Mouse (Mus musculus): ENCODE measurements around the gene Nphp4.
A peak's percentile ranks its signal among the peaks of the same experiment; 100 is the strongest.
"Not testable (repeated sequence)": the region's sequence is repeated elsewhere in the genome, so short reads cannot be mapped to it uniquely, and the experiment has no call there.

The Nphp4 gene

DNA sequence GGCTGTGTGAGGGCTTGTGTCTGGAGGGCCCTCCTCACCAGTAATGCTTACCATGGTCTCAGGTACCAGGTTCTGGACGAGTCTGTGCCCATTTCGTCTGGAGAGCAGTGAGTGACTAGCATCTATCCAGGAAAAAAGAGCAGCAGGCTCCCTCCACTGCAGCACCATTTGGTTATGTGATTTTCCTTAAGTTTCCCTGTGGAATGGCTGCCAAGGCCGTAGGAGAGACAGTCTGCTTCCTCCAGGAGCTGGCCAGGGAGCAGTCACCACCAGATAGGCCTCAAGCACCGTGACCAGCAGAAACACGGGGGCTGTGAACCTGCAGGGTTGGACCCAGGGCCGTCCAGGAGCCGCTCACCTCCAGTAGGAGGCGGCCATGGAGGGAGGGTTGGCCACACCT lies 3.9 kb downstream of the Nphp4 start:
- no peak for DNase-seq

DNA sequence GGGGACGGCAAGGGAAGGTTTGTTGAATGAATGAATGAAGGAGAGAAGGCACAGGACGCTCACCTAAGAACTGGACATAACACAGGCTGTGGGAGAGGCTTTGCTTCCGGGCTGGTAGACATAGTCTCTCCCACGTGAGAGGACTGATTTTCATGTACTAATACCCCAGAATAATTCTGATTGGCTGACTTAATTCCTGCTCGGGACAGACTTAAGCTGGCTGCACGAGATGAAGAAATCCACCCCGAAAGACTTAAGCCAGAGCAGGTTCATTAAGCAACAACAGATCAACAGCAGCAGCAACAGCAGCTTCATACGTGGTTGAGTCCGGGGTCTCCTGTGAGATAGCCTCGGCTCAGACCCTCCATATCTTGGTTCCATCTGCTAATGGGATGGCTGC lies 11.5 kb downstream of the Nphp4 start:
- no peak for DNase-seq

DNA sequence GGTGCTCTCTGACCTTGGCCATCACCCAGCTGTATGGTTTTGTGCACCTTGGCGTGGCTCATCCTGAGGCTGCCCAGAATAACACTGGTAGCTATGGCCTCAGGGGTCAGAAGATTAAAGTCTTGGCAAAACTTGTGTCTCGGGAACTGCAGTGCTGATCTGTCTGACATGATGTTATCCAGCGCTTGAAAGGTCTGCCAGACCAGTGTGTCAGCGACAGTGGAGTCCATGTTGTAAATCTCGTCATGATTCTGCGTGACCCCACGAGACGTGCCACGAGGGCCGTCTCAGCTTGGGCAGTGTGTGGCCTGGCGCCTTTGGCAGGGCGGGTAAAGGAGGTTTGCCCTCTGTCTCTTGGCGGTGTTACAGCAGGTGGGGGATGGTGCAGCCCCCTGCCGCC lies 13.8 kb downstream of the Nphp4 start:
- no peak for DNase-seq

DNA sequence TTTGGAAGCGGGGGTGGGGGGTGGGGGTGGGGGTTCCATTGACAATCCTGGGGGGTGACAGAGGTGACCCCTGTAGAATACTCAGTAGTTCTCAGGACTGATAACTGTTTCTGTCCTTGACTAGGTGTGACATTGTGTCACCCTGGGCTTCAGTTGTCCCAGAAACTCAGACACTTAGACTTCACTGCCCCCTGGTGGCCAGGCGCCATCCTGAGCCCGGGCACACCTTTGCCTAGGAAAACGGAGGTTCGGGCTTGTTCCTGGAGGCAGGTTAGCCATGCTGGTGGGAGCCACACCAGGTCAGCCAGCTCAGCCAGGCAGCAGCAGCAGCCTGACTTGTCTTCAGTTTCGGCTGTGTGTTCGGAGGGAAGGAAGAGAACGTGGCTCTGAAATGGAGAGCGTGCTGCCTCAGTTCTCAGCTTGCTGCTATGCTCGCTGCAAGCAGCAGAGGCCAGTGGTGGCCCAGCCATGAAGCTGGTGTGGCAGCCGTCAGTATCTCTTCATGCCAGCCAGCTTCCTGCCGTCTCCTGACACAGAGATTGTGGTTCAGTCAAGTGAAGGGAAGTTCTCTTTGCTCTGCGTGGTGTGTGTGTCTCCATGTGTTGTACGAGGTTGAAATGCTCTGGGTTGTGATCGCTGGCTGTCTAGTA lies 14.9 kb downstream of the Nphp4 start:
- DNase-seq, result peak; percentile 61 to 65

DNA sequence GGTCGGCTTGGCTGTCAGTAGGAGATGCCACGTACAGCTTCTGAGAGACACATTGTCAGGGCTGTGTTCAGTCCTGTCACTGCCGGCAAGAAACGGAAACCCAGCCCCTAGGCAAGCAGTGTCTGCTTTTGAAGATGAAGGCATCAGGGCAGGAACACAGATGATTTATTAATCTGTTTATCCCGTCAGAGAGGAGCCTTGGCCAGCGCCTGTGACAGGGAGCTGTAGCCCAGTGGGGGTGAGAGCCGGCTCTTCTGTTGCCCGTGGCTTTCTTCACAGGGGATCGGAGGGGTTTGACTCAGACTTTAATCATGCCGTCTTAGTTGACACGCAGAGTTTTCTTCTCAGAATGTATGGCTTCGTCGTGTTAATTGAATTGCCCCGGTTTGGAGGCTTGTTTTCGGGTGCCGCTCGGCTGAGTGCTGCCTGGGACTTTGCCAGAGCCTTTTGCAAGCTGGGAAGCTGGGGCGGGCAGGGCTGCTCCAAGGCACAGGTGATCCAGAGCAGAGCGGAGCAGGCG lies 17.9 kb downstream of the Nphp4 start:
- DNase-seq, result no peak

DNA sequence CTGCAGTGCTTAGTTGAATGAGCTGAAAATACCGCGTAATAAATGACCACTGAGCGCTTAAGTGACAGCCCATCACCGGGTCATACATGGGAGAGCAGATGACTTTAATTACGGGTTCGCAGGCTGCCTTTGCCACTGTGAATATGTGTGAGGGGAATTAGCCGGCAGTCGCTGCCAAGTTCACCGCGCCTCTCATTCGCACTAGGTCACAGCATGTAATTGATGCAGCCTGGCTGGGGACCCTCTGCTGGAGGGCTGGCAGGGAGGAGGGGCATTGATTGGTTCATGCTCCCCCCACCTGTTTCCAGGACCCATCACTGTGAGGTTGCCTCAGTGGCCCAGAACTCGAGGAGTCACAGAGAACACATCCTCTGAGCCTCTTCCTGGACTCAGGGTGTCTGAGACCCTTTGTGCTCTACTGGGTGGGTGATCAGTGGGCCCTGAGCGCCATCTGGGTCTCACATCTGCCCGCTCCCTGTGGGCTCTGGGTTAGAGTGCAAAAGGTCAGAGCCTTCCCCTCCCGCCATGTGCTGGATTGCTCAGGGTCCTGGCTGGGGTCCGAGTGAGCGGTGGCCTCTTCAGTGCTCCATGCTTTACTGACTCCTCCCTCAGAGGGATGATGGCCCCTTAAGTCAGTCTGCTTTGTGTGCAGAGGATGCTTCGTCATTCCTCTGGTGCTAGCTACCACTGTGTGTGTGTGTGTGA lies 35.9 kb downstream of the Nphp4 start:
- no peak for DNase-seq

DNA sequence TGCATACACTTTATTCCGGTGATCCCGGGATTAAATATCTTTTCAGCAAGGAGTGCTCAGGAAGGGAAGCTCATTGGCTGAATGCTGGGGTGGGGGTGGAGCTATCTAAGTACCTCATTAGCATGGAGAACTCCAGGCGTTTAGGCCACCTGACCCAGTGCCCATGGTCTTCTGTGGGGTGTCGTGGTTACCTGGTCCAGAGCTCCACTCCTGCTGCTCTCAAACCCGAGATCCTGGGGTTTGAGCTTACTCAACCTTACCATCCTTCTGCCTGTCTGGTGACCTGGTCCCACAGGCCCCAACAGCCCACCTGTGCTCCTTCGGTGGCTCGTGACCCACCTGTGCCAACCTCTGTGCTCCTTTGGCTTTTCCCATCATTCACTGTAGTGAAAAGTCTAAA lies 38.4 kb downstream of the Nphp4 start:
- no peak for DNase-seq

DNA sequence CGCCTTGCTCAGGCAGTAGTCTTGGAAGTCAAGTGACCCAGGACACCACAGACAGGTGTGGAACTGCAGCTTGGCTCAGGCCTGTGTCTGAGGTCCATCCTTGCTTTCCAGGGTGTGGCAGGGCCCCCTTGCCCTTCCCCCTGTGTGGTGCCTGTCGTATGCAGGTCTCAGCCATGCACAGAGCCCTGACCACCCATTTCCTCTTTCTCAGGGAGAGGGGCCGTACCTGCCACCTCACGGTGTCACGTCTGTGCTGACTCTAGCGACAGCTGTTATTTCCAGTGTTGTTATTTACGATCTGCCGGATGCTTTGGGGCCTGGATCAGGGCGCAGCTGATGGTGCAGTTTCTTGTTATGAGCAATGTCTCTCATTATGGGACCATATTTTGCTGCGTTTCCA lies 42.6 kb downstream of the Nphp4 start:
- DNase-seq, result no peak

DNA sequence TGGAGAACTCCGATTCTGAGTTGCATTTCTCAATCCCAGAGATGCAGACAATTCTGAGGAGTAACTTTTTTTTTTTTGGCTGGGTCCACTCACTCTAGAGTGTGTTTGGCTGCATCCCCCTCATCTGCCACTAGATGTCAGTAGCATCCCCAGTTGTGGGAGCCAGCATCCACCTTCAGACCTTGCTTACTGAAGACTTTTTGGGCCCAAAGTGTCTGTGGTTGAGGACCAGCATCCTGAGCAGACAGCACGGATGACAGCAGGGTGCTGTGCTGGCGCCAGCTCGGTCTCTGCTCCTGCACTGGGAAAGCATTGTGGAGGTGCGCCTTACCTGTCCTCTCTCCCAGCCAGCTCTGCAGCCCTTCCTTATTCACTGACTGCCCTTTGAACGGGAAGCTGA lies 43.6 kb downstream of the Nphp4 start:
- DNase-seq, result peak; percentile 15 to 19

DNA sequence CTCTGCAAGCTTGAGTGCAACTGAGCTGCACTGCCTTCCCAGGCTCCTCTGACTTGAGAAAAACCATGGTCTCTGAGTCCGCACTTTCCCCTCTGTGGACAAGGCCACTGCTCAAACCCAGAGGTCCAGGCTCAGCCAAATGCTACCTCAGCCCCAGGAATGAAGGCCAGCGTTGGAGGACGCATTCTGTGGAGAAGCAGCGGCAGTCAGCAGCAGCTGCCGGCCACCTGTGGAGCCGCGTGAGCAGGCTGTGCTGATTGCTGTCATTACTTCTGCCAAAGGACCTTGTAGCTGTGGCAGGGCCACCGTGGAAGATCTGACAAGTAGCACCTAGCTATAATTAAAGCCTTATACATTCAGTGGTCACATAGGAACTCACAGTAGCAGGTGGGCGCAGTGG lies 56.4 kb downstream of the Nphp4 start:
- DNase-seq, result no peak

DNA sequence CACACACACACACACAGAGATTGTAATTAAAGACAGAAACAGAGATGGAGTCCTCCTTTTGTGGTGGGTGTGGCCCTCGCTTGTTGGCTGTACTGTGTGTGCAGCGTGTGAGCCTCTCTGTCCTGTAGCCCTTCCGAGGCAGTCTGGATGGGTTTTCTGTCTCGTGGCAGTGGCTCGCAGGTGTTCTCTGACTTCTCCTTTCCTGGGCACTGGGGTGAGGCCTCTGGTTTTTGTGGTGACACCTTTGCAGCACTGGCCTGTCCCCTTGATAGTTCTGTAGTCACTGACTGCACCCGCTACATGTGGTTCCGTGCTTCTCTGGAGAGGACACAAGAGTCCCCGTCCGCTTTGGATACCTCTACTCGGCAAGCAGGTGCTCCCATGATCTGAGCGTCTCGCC lies 63.2 kb downstream of the Nphp4 start:
- DNase-seq, result no peak

DNA sequence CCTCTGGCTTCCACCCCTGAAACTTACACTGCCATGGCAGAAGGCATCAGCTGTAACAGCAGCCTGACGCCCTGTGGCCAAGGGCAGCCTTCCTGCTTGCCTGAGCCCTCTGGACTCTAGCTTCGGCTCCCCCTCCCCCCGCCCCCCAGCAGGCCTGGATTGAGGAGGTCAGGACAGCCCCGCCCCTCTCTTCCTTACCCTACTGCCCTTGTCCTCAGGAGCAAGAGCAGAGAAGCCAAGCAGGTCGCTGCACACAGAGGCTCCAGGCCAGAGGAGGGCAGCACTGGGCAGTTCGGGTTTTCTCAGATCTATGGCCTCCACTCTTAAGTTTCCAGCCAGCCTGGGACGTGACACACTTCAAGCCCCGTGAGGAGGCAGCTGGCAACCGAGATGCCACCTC lies 64.7 kb downstream of the Nphp4 start:
- DNase-seq, result no peak

DNA sequence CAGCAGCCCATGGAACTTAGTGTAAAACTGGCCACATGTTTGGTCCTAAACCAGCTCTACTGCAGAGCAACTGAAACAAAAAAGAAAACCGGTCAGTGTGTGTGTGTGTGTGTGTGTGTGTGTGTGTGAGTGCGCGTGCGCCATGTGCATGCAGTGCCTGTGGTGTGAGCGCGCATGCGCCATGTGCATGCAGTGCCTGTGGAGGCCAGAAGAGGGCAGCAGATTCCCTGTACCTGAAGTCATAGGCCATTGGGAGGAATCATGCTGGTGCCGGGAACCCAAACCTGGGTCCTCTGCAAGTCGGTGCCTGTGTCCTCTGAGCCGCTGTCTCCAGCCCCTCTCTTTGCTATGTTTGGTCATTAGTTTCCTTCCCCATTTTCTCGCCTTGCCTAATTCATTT lies 65.9 kb downstream of the Nphp4 start:
- DNase-seq, result no peak

DNA sequence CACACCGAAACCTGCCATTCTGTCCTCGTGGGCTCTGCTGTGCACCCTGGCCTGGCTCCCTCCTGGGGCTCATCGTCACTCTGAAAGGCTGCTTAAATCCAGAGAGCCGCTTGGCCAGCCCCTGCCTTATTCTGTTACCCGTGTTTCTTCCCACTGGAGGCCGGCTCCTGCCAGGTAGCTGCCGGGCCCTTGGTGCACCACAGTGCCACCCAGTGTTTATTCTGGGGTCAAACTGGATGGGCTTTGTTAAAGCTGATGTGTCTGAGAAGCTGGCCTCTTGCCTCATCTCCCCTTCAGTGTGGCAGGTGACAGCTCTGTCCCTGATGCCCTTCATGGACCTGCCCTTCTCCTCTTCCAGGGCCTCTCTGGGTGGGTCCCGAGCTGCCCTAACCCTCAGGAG lies 70.0 kb downstream of the Nphp4 start:
- no peak for DNase-seq

DNA sequence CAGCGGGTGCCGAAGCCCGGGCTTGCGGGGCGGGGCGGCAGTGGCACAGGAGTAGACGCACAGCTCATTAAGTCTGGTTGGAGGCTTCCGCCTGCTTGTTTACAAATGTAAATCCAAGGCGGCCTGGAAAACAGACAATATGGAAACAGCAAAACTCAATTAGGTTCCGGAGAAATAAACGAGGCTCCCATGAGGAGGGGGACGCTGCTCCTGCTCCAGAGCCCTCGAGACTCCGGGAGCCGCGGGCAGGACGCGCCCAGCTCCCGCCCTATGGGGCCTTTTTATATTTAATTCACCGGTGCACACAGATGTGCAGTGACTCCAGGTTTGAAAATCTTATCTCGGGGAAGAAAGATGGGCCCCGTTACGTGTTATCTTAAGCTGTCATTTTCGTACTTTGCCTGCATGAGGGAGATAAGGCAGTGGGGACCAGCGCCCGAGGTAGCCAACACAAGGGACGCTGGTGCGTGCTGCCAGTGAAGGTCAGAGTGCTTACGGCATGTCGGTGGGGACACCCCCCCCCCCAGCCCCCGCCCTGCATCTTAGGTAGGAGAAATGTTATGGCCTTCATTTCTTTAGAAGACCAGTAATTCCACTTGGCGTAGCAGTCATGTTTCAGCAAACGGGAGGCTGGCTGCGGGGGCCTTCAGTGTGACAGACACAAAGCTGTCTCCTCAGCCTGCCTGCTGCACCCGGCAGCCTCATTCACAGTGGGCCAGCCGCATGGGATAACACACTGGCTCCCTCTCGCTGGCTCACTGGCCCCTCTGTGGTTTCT lies 71.6 kb downstream of the Nphp4 start:
- no peak for DNase-seq

DNA sequence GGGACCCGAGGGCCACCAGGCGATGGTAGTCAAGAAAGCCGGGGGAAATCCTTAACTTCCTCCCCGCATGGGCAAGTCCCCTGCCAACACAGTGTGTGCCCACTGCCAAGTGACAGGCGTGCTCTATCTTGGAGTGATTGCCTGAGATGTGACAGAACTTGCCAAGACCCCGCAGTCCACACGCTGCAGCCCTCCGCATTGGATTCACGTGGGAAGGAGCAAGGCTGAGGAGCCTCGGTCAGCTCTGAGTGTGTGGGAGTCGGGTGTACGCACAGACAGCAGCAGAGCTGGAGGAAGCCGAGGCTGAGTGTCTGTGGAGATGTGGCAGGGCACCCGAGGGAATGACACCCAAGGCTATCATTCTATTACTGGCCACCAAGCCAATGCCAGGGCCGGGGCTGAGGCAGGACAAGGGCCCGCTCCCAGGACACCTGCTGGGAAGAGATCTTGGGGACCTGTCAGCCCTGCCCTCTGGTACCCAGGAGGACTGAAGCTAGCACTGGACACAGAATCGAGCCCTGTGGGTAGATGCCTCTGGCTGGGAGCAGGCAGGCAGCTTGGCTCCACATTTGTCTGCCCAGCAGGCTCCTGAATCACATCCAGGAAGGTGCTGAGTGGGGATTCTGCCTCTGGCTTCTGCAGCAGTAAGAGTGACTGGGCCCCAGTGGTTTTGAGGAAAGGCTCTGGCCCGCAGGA lies 73.1 kb downstream of the Nphp4 start:
- no peak for DNase-seq

DNA sequence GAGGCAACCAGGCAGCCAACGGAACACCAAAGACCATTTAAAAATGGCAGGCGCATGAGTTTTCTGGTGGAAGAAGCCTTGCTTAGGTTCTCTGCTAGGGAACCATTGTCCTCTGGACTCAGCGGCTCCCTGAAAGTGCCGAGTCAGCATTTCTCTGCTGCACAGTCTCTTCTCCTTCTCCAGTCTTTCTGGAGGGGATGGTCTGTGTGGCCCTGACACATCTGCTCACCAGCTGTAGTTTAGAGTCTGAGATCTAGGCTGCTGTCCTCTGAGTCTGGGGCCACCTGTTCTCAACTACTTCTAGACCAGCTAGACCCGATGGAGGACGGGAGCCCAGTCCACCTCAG lies 73.7 kb downstream of the Nphp4 start:
- DNase-seq, result no peak

DNA sequence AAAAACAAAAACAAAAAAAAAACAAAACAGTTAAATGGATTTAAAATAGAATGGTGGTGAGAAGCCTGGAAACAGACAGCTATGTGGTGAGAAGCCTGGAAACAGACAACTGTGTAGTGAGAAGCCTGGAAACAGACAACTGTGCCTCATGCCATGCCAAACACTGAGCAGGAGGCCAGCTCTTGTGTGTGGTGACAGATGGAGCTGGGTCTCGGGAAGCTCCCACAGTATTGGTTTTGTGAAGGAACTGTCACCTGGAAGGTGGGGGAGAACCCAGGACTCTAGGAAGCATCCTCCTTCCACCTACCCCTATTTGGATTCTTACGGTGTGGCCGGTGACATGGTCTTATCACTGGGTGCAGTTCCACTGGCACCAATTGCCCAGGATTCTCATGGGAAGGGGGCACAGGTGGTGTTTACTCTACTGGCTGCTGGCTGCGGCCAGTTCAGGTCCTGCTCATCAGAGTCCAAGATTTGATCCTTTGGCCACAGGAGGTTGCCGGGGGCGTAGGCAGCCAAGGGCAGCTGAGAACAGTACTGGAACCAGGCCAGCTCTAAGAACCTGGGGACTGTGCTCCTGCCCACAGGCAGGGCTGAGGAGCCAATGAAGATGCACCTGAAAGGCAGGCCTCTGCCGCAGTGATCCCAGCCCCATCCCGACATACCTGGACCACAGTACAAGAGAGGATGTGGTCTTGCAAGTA lies 77.2 kb downstream of the Nphp4 start:
- no peak for DNase-seq

DNA sequence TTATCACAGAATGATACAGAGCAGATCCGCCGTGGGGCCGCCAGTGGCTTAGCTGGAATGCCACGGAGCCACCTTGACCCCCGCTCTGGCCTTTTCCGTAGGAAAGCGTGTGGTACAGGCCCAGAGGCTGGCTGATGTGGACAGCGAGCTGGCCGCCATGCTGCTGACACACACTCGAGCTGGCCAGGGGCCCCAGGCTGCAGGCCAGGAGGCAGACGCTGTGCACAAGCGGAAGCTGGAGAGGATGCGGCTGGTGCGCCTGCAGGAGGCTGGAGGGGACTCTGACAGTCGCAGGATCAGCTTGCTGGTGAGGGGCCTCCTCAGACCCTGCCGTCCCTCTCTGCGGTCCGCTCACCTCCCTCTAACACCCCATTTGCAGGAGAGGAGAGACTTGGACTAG lies 77.9 kb downstream of the Nphp4 start:
- no peak for DNase-seq

DNA sequence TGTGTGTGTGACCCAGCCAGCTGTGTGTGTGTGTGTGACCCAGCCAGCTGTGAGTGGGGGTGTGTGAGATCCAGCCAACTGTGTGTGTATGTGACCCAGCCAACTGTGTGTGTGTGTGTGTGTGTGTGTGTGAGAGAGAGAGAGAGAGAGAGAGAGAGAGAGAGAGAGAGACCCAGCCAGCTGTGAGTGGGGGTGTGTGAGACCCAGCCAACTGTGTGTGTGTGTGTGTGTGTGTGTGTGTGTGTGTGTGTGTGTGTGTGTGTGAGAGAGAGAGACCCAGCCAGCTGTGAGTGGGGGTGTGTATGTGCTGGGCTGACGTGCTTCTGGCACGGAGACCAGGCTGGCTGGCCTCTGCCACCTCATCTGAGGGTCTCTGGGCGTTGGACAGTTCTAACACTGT lies 79.3 kb downstream of the Nphp4 start:
- DNase-seq, result not testable (repeated sequence)

DNA sequence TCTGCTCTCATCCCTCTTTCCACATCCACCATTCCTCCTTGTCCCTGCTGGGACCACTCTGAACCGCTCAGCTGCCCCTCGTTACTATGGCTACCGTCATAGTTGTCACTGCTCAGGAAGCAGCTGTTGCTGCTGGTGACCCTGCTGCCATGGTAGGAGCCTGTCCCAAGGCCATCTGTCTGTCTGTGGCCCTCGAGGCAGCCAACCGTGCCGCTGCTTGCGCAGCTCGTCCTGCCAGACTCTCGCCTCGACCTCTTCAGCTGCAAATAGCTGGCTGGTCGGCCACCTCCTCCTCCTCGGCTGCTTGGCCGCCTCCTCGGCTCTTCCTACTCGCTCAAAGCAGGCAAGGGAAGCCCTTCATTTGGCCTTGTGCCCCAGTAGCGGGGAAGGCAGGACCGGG lies 81.7 kb downstream of the Nphp4 start:
- no peak for DNase-seq

DNA sequence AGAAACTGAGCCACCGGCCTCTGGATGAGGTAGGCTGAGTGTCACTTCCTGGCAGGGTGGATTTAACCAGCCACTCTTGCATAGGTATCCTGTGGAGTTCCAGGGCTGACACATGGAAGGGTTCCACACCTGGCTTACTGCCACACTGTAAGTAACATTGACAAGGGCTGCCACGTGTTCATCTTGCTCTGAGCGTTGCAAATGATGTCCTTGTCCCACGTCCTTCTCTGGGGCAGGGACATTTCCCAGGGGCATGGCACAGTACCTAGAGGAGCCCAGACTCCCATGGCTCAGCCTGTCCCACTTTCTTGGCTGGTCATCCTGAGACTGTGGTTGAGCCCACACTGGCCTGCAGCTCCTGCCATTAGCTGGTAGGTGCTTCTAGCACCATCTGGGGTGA lies 91.5 kb downstream of the Nphp4 start:
- DNase-seq, result no peak
